Mouse (Mus musculus): ENCODE results near the gene Cnih3.

Cnih3 gene

GRCm38 (mm10) chr1:181403056-181403455 is 50.6 kb downstream of the Cnih3 start:
- no peak for DNase-seq (ENCODE audit: low spot score)

GRCm38 (mm10) chr1:181407281-181407680 is 54.9 kb downstream of the Cnih3 start:
- DNase-seq (ENCODE audit: low spot score): no peak

GRCm38 (mm10) chr1:181408086-181408975 is 55.9 kb downstream of the Cnih3 start:
- no peak for DNase-seq (ENCODE audit: low spot score)

GRCm38 (mm10) chr1:181409693-181410092 is 57.3 kb downstream of the Cnih3 start:
- DNase-seq (ENCODE audit: low spot score): no peak

GRCm38 (mm10) chr1:181410647-181411254 is 58.3 kb downstream of the Cnih3 start:
- DNase-seq (ENCODE audit: low spot score): no peak

GRCm38 (mm10) chr1:181414985-181415384 is 62.6 kb downstream of the Cnih3 start:
- no peak for DNase-seq (ENCODE audit: low spot score)

- DNase-seq (ENCODE audit: low spot score): no peak
Measured at GRCm38 (mm10) chr1:181416841-181417240, 64.4 kb downstream of the Cnih3 start.

GRCm38 (mm10) chr1:181417937-181418523 is 65.6 kb downstream of the Cnih3 start:
- no peak for DNase-seq (ENCODE audit: low spot score)

- DNase-seq (ENCODE audit: low spot score): no peak
Measured at GRCm38 (mm10) chr1:181420080-181420536, 67.7 kb downstream of the Cnih3 start.

GRCm38 (mm10) chr1:181422796-181423195 is 70.4 kb downstream of the Cnih3 start:
- no peak for DNase-seq (ENCODE audit: low spot score)

- DNase-seq (ENCODE audit: low spot score): no peak
Measured at GRCm38 (mm10) chr1:181424922-181425321, 72.5 kb downstream of the Cnih3 start.

GRCm38 (mm10) chr1:181425388-181425787 is 73.0 kb downstream of the Cnih3 start:
- DNase-seq (ENCODE audit: low spot score): no peak

GRCm38 (mm10) chr1:181426406-181426805 is 74.0 kb downstream of the Cnih3 start:
- no peak for DNase-seq (ENCODE audit: low spot score)

- DNase-seq (ENCODE audit: low spot score): no peak
Measured at GRCm38 (mm10) chr1:181433263-181433662, 80.8 kb downstream of the Cnih3 start.

GRCm38 (mm10) chr1:181435414-181435813 is 83.0 kb downstream of the Cnih3 start:
- no peak for DNase-seq (ENCODE audit: low spot score)

GRCm38 (mm10) chr1:181440982-181441603 is 88.7 kb downstream of the Cnih3 start:
- no peak for DNase-seq (ENCODE audit: low spot score)

GRCm38 (mm10) chr1:181441654-181442241 is 89.3 kb downstream of the Cnih3 start:
- no peak for DNase-seq (ENCODE audit: low spot score)

- no peak for DNase-seq (ENCODE audit: low spot score)
Measured at GRCm38 (mm10) chr1:181445041-181445440, 92.6 kb downstream of the Cnih3 start.

- no peak for DNase-seq (ENCODE audit: low spot score)
Measured at GRCm38 (mm10) chr1:181445630-181446257, 93.3 kb downstream of the Cnih3 start.

- DNase-seq (ENCODE audit: low spot score): no peak
Measured at GRCm38 (mm10) chr1:181446591-181447114, 94.2 kb downstream of the Cnih3 start.

GRCm38 (mm10) chr1:181447576-181447975 is 95.1 kb downstream of the Cnih3 start:
- no peak for DNase-seq (ENCODE audit: low spot score)
